Mouse (Mus musculus): ENCODE data around the gene Slc9b1.

DNA sequence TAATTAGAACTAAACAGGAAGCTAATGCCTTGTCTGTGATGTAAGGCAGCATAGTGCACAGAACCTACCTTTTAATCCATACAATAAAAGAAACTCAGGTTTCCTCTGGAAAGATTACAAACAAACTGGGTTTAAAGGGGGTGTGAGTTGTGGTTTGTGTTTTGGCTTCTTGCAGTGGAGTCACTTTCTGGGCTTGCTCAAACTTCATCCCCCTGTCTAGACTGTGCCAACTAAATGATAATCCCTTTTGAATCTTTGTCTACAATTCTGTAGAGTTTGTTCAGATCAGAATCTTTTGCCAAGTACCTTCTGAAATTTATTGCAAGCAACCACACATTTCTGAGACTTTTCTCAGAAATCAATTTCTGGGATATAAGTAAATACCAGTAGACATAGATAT, 97.1 kb downstream of the Slc9b1 start:
- TF ChIP-seq CTCF (conservative IDR thresholded peaks at IDR 0.05; ENCODE audit: low read length): no peak
- no peak for TF ChIP-seq POU5F1 (IDR thresholded peaks at IDR 0.05; ENCODE audit: borderline replicate concordance, low read length)
